Comparison of ENCODE assay signal across 9 mouse cellular contexts in the genomic region with DNA sequence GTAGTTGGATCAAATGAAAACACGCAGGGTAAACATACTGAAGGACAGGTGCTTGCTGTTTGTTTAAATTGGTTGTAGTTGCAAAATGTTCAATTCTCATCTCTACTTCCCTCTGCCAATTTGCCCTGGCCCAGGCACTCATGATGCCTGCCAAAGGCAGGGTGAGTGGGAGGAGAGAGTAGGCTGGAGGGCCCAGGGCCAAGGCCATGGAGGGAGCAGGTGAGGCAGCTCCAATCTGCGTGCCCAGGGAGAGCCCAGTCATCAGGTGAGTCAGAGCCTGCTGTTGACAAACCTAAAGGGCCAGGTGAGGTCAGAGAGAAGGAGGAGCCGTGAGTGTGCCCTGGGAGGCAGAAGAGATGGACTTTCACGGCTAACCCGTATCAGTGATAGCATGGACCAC. TPM values are rescaled to one million over a fixed set of nuclear protein-coding genes. Genes with fewer than 3 reads are reported as not detected.
DNase-seq lines count a peak whose midpoint lies in the region; ATAC-seq and TF ChIP-seq lines count a peak whose summit lies in the region.
"Had no signal": no experiment of that assay in that cellular context is flagged by ENCODE, and none has a peak within 500 bp of the region (broad histone marks: within the 10 kb centered on the region; RNA-seq: fewer than 3 reads in every experiment).

No protein-coding gene starts in this region.

- peaks cover 5 to 28% of the 10 kb centered on the region in 2 experiments for H3K4me1 ChIP-seq in liver, embryonic 14.5 days (replicated peaks; ENCODE audit: control insufficient read depth in 2 of 2, insufficient read depth in 2 of 2, low read length in 1 of 2)
- H3K4me1 ChIP-seq in forebrain, embryonic 10.5 days, result peaks cover 17% of the 10 kb centered on the region
- peaks cover 10% of the 10 kb centered on the region for H3K4me1 ChIP-seq in forebrain, embryonic 14.5 days (ENCODE audit: control insufficient read depth, insufficient read depth, low read length)

- TF ChIP-seq CTCF in liver, embryonic 14.5 days (IDR thresholded peaks at IDR 0.05; ENCODE audit: low read depth), result no peak

- H3K36me3 ChIP-seq in liver, embryonic 14.5 days (replicated peaks; ENCODE audit: control insufficient read depth, insufficient read depth, low read depth), result no peaks in the 10 kb centered on the region
- no peaks in the 10 kb centered on the region for H3K36me3 ChIP-seq in forebrain, embryonic 10.5 days (replicated peaks)
- no peaks in the 10 kb centered on the region for H3K36me3 ChIP-seq in forebrain, embryonic 14.5 days (ENCODE audit: control insufficient read depth, insufficient read depth, low read length)
- H3K36me3 ChIP-seq: embryonic facial prominence, embryonic 12.5 days had no signal

- peak; percentile 17; the same call in 1 of the 2 replicates for ATAC-seq in liver, embryonic 14.5 days (ENCODE audit: insufficient read depth)
- ATAC-seq in forebrain, embryonic 14.5 days, result no peak

- H3K27ac ChIP-seq in liver, embryonic 14.5 days, result no peak overlapping the region
- no peak overlapping the region for H3K27ac ChIP-seq in forebrain, embryonic 10.5 days
- no peak overlapping the region for H3K27ac ChIP-seq in forebrain, embryonic 14.5 days (ENCODE audit: low read depth, low read length)
- H3K27ac ChIP-seq: embryonic facial prominence, embryonic 12.5 days had no signal

- WGBS in liver, embryonic 14.5 days (ENCODE audit: insufficient replicate concordance), result 72% methylated on average over 5 of the region's 5 CpGs
- WGBS in forebrain, embryonic 10.5 days, result 97% methylated on average over 5 of the region's 5 CpGs
- 87% methylated on average over 5 of the region's 5 CpGs for WGBS in forebrain, embryonic 14.5 days

- no peak overlapping the region for H3K4me2 ChIP-seq in liver, embryonic 14.5 days (ENCODE audit: low read depth)
- no peak overlapping the region for H3K4me2 ChIP-seq in forebrain, embryonic 14.5 days (ENCODE audit: low read length)
- H3K4me2 ChIP-seq: embryonic facial prominence, embryonic 12.5 days; lung, embryonic 14.5 days had no signal

- no peak for TF ChIP-seq EP300 in liver, embryonic 14.5 days (IDR thresholded peaks at IDR 0.05; ENCODE audit: low read depth)

- no peak overlapping the region for H3K4me3 ChIP-seq in liver, embryonic 14.5 days (ENCODE audit: insufficient read depth in 1 of 2, low read depth in 2 of 2, low read length in 2 of 2)
- H3K4me3 ChIP-seq in forebrain, embryonic 10.5 days, result no peak overlapping the region
- H3K4me3 ChIP-seq in forebrain, embryonic 14.5 days (ENCODE audit: low read depth, low read length), result no peak overlapping the region
- H3K4me3 ChIP-seq: embryonic facial prominence, embryonic 12.5 days had no signal

- no peaks in the 10 kb centered on the region for H3K9me3 ChIP-seq in liver, embryonic 14.5 days (ENCODE audit: control insufficient read depth, low read length)
- no peaks in the 10 kb centered on the region for H3K9me3 ChIP-seq in forebrain, embryonic 10.5 days
- no peaks in the 10 kb centered on the region for H3K9me3 ChIP-seq in forebrain, embryonic 14.5 days (replicated peaks; ENCODE audit: control insufficient read depth, low read length)
- H3K9me3 ChIP-seq: embryonic facial prominence, embryonic 12.5 days had no signal

- H3K27me3 ChIP-seq in liver, embryonic 14.5 days (ENCODE audit: control insufficient read depth, insufficient read depth, low read length), result no peaks in the 10 kb centered on the region
- no peaks in the 10 kb centered on the region for H3K27me3 ChIP-seq in forebrain, embryonic 10.5 days (ENCODE audit: poor library complexity, severe bottlenecking)
- no peaks in the 10 kb centered on the region for H3K27me3 ChIP-seq in forebrain, embryonic 14.5 days (replicated peaks; ENCODE audit: control insufficient read depth, insufficient read depth, low read length)
- H3K27me3 ChIP-seq: embryonic facial prominence, embryonic 12.5 days had no signal

- peak; percentile 41 for DNase-seq in right cerebral cortex, postnatal 25 days
- DNase-seq in right cerebral cortex, postnatal 36 days (ENCODE audit: low spot score in 2 of 2), result no peak
- DNase-seq in cerebellum, postnatal 14 days, result peak; percentile 90 to 92
- no peak for DNase-seq in liver, embryonic 14.5 days (ENCODE audit: low read depth in 3 of 3, low spot score in 3 of 3)
- DNase-seq in urinary bladder, postnatal 36 days (ENCODE audit: low spot score in 2 of 2), result peak; percentile 43 to 76
- DNase-seq in forebrain, embryonic 10.5 days (ENCODE audit: extremely low spot score, low spot score), result no peak
- no peak for DNase-seq in forebrain, embryonic 14.5 days (ENCODE audit: low spot score)
- DNase-seq: lung, embryonic 14.5 days had no signal

- H3K9ac ChIP-seq in liver, embryonic 14.5 days (replicated peaks), result no peak overlapping the region
- no peak overlapping the region for H3K9ac ChIP-seq in forebrain, embryonic 14.5 days (ENCODE audit: low read length)
- H3K9ac ChIP-seq: embryonic facial prominence, embryonic 12.5 days; lung, embryonic 14.5 days had no signal

RNA-seq across cellular contexts. Expression of a gene that starts 46.4 kb away (rescaled TPM):
- 4.5 and 5.0 TPM in 2 replicates for polyA plus RNA-seq in liver, embryonic 14.5 days (2012; rRNA removed)
- polyA plus RNA-seq in liver, embryonic 14.5 days (2014; fragmentation: Nextera tagmentation; extraction: Ambion mirVana), result 3.3 and 4.0 TPM in 2 replicates
- polyA plus RNA-seq in forebrain, embryonic 10.5 days (2016; fragmentation: Nextera tagmentation; extraction: Ambion mirVana), result 22.1 and 26.3 TPM in 2 replicates
- polyA plus RNA-seq in forebrain, embryonic 14.5 days (2014; fragmentation: Nextera tagmentation; extraction: Ambion mirVana), result 6.6 and 8.2 TPM in 2 replicates

Comparison
In these comparisons a context has a peak if more than half of its experiments do, and no peak if none do; other contexts are left out.
1. DNase-seq: peak in right cerebral cortex, postnatal 25 days (single experiment), cerebellum, postnatal 14 days (2 of 2) and urinary bladder, postnatal 36 days (2 of 2); none in right cerebral cortex, postnatal 36 days (0 of 2), liver, embryonic 14.5 days (0 of 3), forebrain, embryonic 10.5 days (single experiment) and forebrain, embryonic 14.5 days (single experiment).